Mouse (Mus musculus) embryo, embryonic 11.5 days (tissue): ENCODE results near the gene Tmbim7.
"Not testable (repeated sequence)": the region's sequence is repeated elsewhere in the genome, so short reads cannot be mapped to it uniquely, and the experiment has no call there.

ENCODE experiments used
- DNase-seq: peaks from one replicate; pipeline ENCODE4 v3.0.0-alpha.2; 2012; ENCODE audit warnings: low read depth, low spot score

Gene Tmbim7

DNA sequence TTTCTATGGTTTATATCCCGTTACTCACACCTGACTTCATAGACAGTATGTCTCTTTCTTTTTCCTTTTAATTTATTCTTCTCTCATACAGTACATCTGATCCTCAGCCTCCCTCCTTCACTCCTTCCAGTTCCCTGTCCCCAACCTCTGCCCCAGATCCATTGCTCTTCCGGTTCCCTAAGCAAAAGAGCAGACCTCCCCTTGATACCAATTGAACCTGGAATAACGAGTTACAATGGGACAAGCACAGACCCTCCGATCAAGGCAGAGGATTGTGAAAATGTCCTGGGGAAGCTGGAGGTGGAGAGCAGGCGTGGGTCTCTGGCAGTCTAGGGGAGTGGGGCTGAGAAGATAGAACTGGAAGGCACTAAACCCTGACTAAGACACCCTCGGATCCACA is at the start of gene Tmbim7:
Gene Tmbim7 (plus strand): TSS at position 301 of the 400 bp plus-strand sequence.
- no peak for DNase-seq

DNA sequence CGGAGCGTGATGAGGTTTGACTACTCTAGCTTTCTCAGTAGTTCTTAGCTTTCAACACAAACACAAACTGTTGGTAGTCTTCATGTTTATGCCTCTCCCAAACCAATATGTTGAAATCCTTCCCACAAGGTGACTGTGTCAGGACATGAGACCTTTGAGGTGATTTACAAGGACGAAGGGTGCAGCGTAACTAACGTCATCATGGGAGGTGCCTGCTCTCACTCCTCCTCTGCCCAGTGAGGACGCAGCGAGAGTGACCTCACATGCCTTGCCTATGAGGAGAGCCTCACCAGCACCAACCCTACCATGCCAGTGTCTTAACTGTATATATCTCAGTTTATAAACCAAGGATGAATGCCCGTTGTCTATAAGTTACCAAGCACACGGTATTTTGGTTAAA is 43.9 kb upstream of the Tmbim7 start:
- no peak for DNase-seq

DNA sequence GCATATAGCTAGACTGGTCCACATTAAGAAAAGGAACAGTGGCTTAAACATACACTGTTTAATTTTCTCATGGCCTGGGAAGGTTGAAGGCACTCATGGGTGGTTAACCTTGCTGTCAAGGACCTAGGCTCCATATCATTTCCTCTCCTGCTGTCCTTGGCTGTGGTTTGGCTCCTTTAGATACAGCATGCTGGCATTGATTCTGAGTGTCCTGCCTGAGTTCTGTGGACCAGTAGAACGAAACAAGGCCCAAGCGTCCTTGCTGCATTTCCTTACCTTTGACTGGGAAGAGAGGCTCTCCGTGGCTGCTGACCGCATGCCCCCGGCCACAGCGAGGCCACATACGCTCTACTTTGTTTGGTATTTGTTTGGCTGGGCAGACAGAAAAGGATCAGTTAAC is 41.7 kb upstream of the Tmbim7 start:
- DNase-seq, result no peak

DNA sequence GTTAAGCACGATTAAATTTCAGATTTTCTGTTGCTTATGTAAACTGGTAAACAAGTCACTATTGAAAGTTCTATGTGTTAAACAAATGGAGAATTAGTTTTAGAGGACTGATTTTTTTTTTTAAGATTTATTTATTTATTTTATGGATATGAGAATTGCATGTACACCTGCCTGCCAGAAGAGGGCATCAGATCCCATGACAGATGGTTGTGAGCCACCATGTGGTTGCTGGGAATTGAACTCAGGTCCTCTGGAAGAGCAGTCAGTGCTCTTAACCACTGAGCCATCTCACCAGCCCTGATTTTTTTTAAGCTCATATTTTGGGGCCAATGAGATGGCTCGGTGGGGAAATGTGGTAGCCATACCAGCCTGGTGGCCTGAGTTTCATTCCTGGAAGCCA is 39.1 kb upstream of the Tmbim7 start:
- not testable (repeated sequence) for DNase-seq

DNA sequence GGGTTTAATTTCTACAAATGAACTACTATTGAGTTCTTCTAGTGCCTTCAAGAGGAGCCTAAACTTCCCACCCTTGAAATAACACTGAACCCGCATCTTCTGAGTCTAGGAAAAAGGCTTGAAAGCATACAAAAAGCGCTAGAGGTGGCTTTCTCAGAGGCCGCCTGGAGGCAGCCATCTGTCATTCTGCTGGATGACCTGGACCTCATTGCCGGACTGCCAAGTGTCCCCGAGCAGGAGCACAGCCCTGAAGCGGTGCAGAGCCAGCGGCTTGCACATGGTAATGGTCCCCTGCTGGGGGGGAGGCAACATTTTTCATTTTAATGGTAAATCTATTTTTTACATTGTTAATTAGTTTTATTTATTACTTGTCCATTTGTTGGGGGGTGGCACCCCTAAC is 30.5 kb upstream of the Tmbim7 start:
- DNase-seq, result no peak

DNA sequence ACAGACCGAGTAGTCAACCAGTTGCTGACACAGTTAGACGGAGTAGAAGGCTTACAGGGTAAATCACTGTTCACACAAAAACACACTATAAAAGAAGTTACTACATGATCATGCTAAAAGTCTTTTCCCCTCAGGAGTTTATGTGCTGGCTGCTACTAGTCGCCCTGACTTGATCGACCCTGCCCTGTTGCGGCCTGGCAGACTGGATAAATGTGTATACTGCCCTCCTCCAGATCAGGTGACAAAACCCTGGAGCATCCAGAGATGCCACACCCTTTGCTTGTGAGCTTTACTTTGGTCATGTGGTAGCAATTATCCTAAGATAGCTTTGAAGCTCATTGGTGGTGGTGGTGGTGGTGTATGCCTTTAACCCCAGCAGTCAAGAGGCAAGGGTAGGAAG is 20.9 kb upstream of the Tmbim7 start:
- DNase-seq, result no peak

DNA sequence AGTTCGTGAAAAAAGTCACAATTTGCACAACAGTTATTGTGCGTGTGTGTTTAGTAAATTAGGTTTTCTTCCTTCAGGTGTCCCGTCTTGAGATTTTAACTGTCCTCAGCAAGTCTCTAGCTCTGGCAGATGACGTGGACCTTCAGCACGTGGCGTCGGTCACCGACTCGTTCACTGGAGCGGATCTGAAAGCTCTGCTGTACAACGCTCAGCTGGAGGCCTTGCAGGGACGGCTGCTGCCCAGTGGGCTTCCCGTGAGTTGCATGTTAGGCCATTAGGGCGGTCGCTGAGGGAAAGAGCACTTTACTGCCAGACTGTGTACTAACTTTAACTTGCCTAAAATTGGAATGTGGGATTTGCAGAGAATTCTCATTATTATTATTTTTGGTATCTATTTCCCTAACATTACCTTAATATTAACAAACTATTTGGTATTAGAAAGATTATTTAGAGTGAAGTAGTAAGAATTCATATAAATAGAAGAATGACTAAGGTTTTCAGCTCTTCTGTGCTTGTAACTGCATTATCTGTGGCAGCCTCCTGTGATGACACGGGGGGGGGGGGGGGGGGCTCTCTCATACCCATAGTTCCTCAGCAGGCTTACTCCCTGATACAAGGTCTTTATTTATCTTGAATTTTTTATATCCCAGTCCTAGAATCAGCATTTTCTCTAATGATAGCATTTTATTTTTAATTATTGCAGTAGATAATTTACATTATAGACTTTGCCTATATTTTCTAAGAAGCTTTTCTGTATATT is 19.3 kb upstream of the Tmbim7 start:
- no peak for DNase-seq

DNA sequence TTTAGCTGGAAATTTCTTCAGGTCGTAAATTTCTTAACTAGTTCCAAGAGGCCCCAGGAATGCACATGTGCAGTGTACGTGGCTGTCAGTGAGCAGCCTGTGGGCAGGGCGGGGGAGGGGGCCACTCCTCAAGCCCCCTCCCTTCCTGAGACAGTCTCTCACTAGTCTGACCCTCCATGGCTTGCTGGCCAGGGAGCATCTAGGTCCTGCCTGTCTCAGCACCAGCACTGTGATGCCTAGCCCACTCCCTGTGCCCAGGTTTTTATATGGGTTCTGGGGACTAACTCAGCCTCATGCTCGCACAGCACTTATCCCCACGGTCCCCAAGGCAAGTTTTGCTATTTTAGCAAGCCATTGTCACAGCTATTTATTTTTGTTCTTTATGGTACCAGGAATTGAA is 18.7 kb upstream of the Tmbim7 start:
- DNase-seq, result no peak

DNA sequence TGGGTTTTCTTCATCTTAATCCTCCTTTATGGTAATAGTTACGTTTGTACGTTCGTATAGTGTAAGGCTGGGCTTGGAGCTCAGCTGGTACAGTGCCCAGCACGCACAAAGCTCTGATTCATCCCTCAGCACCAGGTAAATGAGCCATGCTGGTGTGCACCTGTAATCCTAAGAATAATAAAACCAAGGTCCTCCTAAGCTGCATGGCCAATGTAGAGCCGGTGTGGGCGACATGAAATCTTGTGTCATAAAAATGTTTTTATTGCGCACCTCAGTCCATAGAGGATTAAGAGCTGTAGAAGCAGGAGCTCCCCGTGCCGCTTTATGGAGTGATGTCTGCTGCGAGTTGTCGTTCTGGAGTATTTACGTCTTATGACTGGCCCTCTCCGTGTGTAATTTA is 17.7 kb upstream of the Tmbim7 start:
- no peak for DNase-seq

DNA sequence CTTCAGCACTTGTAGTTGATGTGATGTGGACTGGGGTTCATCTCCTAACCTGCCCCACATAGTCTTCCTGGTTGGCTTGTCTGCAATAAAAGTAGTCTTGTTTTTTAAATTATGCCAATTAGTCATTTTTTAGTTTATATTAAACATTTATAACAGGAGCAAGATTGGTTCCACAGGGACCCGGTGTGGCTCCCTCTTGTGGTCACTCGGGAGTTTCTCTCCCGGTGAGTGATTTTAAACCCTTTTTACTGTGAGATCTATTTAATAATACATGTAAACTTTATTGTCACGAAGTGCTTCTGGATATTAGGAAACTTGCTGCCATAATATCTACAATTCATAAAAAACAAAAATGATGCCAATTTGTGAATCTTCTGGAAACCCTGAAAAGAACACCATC is 17.0 kb upstream of the Tmbim7 start:
- DNase-seq, result no peak

DNA sequence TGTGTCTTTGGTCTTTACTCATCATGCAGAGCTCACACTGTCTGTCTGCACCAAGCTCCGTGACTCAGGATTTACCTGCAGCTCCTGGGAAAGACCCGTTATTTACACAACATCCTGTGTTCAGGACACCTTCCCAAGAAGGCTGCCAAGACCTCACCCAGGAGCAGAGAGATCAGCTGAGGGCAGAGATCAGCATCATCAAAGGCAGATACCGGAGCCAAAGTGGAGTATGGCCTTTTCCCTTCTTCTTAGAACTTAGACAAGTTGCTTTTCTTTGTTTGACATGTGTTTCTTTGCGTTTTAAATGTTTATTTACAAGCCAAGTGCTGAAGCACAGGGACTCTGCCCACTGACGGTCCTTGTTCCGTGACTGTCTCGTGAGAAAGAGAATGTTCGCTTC is 15.7 kb upstream of the Tmbim7 start:
- no peak for DNase-seq

DNA sequence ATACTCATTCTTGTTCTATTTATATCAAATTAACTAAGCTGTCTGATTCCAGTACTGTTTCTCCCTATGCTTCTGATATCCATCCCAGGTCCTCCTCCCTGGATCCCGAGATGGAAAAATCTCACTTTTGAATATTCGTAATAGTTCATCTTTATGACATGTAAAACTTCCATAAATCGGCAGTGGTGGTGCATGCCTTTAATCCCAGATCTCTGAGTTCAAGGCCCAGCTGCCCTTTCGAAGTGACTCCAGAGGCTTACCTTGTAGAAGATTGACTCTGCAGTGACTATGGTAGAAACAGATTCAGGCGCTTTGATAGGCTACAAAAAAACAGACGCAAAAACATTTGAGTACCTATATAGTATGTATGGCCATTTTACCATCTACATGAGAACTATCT is 6.4 kb upstream of the Tmbim7 start:
- no peak for DNase-seq

DNA sequence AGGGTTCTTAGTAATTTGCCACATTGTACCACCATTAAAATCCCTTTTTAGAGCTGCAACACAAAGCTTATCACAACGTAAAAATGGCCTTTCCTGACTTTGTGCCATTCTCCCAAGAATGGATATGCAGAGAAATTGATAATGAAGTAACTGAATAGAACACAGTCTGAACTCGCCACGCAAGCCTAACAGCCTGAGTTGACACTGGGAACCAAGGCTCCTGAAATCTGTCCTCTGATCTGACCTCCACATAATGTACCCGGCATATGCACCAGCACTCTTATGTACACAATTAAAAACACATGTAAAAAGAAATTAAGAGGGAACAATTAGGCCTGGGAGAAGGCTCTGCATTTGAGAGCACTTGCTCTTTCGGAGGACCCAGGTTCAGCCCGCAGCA is 5.7 kb upstream of the Tmbim7 start:
- DNase-seq, result no peak

DNA sequence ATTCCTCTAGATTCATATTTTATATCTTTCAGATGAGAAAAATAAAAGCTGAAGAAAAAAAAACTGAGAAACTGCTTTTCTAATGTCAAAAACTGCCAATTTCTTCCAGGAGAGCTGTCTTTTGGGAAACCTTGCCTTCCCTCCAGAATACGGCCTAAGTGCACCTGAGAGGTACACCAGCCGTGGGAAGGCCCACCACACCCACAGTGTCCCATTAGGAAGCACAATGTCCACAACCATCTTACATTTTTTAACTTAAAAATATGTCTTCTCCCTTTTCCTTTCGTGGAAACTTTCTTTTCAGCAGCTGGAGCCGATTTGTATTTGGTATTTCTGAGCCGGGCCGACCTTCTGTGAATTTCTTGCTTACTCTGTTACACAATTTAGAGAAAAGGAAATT is 4.4 kb upstream of the Tmbim7 start:
- DNase-seq, result no peak

DNA sequence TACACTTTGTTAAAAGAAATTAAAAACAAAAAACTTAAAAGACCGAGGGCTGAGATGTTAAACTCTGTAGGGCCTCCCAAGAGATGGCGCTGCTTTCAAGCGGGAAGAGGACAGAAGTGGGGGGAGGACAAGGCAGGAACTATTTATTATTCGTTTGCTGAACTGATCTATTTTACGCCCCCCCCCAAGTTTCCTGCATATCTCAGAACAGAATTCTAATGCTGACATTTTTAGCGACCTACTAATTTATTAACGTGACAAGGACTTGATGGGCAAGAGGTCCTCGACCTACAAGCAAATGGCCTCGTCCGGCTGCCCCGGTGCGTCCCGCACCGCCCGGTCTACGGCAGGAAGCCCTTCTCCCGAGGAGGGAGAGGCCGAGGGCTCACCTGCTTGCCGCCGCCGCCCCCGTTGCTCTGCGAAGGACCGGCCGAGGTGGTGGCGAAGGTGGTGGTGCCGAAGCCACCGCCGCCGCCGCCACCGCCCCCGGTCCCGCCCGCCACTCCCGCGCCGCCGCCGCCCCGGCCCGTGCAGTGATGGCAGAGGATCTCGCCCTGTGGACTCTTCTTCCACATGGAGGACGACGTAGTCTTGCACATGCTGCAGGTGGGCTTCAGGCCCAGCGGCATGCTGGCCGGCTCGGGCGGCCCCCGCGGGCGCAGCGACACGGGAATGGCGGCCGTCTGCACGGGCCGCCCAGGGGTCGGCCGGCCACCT is 3.8 kb upstream of the Tmbim7 start:
- DNase-seq, result peak; percentile 36

DNA sequence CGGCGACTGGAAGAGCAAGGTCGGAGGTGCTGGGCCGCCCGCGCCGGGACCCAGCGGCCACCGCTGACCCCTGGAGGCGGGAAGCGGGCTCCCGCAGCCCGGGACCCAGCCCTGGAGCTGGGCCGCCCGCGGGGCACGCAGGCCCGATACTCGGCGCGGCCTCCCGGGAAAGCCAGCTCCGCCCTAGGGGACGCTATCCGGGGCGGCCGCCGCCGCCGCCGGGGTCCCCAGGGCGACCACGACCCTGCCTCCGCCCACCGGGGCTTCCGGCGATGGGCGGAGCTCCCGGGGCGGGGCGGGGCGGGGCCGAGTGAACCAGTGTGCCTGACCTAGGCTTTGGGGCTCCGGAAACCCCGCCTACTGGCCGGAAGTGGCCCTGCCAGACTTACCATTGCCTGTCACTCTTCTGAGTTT is 3.3 kb upstream of the Tmbim7 start:
- DNase-seq, result peak; percentile 82

DNA sequence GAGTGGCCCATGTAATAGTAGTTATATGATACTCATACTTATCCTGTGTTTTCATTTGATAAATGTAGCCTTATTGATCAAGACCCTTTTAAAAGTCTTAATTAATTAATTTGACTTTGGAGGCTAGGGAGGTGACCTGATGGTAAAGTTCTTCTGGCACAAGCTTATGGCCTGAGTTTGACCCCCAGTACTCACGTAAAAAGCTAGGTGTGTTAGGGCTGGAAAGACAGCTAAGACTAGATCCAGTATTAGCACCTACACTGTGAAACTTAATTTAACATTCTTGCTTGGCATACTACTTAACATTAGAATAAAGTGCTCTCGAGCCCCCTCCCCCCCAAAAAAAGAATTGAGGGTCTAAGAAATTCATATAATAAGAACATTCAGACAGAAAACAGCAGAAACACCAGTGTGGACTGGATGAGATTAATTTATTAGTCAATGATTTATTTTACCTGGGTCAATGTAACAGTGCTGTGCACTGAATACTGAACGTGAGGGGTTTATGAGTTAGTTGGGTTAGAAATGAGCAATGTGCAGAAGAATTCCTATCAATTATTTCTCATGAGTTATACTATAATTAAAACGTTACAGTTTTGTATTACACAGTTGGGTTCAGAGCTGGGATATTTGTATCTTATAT is 2.7 kb upstream of the Tmbim7 start:
- no peak for DNase-seq

DNA sequence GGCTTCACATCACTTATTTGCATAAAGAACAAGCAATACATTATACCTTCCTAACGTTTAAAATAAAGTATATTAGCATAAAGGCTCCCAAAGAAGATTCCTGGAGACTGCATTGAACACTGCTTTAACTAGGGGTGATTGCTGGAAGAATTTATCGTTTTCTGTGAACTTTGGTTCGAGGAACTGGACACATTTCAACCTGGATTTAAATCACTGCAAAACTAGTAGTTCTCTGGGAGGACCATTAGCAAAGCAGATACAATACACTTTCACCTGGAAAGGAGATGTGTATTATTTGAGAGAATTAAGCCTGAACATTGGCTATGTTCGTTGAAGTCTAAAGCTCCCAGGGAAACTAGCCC is 2.2 kb upstream of the Tmbim7 start:
- DNase-seq, result no peak

DNA sequence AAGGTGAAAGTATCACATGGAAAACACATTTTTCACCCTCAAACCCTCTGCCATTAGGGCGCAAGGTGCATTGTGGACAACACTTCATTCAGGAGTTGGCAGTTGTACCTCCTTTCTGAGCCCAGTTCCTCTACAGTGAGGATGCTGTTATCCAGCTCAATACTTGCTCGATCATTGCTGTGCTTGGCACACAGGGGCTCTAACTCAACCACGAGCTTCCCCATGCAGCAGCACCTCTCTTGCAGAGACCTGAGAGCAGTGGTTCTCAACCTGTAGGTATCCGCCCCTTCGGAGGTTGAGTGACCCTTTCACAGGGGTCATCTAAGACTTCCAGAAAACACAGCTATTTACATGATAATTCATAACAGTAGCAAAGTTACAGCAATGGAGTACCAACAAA is 640 bp downstream of the Tmbim7 start:
- DNase-seq, result no peak

DNA sequence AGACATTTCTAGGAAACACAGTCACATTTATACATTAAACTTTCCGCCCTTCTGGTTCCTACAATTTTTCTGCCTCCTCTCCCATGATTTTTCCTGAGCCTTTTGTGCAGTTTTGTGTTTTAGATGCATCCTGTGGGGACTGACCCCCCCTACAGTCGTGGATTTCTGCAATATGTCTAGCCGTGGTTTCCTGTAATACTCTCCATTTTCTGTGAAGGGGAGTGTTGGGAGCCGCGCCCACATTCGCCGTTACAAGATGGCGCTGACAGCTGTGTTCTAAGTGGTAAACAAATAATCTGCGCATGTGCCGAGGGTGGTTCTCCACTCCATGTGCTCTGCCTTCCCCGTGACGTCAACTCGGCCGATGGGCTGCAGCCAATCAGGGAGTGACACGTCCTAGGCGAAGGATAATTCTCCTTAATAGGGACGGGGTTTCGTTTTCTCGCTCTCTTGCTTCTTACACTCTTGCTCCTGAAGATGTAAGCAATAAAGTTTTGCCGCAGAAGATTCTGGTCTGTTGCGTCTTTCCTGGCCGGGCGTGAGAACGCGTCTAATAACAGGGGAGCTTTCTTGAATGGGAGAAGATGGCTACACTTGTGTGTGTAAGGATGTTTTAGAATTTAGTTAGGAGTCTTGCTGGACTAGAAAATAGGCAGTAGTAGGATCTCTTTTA is 2.1 kb downstream of the Tmbim7 start:
- DNase-seq, result not testable (repeated sequence)

DNA sequence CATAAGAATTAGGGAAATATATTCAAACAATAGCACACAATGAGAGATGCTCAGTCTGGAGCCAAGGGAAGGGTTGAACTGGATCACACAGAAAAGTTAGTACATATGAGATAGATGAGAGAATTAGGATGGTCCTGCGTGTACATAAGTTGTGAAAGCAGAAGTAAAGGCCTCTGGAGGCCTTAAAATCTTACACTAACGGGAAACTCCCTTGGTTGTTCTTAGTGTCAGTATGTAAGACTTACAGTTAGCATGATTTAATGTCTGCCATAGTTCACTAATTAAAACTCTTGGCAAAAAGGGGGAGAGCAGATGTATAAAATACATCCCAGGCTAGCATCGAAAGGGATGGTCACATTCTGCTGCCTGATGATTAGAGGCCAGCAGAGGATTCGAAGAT is 2.8 kb downstream of the Tmbim7 start:
- no peak for DNase-seq

DNA sequence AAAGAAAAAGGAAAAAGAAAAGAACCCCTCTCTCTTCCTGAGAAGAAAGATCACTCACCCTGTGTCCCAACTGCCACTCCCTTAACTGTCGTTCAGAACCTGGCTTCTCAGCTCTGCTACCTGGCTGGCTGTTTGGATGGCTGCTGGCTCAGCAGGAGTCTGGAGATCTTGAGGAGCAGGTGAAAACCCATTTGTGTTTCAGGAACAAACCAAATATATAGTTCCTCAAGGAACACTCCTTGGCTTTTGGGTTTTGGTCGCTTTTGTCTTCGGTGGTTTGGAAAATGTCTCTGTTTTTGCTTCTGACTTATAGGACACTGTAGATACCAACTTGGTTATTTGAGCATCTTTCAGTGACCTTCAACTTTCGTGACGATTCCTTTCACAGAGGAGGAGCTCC is 6.1 kb downstream of the Tmbim7 start, which contains the start of gene Gatad1:
Gene Gatad1 (minus strand): TSS at position 101 of the 400 bp plus-strand sequence.
- DNase-seq, result no peak
